Mouse (Mus musculus): Measurements from ENCODE around the gene Clybl.

DNA sequence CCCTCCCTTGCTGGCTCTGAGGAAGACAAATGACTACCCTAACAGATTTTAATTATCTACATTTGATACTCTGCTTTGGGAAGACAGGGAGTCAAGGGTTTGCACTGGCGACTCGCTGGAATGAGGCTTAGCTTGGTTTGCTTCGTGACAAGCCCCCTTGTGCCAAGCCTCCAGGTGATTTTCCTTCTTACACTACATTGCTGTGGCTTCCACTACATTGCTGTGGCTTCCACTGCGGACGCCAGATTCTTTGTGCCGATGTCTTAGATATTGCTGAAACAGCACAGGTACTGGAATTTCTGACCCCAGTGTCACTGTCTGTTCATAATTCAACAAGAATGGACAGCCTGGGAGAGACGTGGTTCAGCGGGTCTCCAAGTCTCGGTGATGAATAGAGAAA, 180.3 kb downstream of the Clybl start:
- no peak for TF ChIP-seq CTCF (IDR thresholded peaks at IDR 0.05; ENCODE audit: borderline replicate concordance, insufficient read depth, low read depth, low read length)
- no peak for TF ChIP-seq POLR2A (IDR thresholded peaks at IDR 0.05; ENCODE audit: borderline replicate concordance, insufficient read depth, low read length)

Measured in cerebellum, adult 2 months (tissue).